Mouse (Mus musculus) hindbrain, embryonic 14.5 days (tissue): ENCODE measurements around the gene Lrch4. TPM values are rescaled to one million over a fixed set of nuclear protein-coding genes. Genes with fewer than 3 reads are reported as not detected.
"Not testable (repeated sequence)": the region's sequence is repeated elsewhere in the genome, so short reads cannot be mapped to it uniquely, and the experiment has no call there.

Experiments used
- ATAC-seq: fragments of 200-750 bp; cut with Nextera tagmentation; 2 replicates; pipeline ENCODE4 v1.8.0; 2017; ENCODE audit warnings: moderate number of reproducible peaks, mild to moderate bottlenecking, moderate TSS enrichment, moderate library complexity; ENCODE audit not compliant: low FRiP score
- DNase-seq: peaks from one replicate; pipeline ENCODE4 v3.0.0-alpha.2; 2015; ENCODE audit warnings: low spot score
- H3K27ac ChIP-seq: fragments of 300-500 bp; sonication (generic); 2 replicates; pipeline ENCODE4 v1.5.1; 2014; ENCODE audit warnings: mild to moderate bottlenecking, moderate library complexity
- H3K27me3 ChIP-seq: fragments of 300-500 bp; sonication (generic); 2 replicates; pipeline ENCODE4 v1.6.1; 2014; ENCODE audit warnings: mild to moderate bottlenecking, low read length, mixed read lengths; ENCODE audit not compliant: control insufficient read depth, insufficient read depth
- H3K36me3 ChIP-seq: fragments of 300-500 bp; sonication (generic); replicated peaks from 2 replicates; pipeline ENCODE4 v1.6.1; 2014; ENCODE audit not compliant: control insufficient read depth, insufficient read depth
- H3K4me1 ChIP-seq: fragments of 300-500 bp; sonication (generic); replicated peaks from 2 replicates; pipeline ENCODE4 v1.6.1; 2014; ENCODE audit warnings: antibody characterized with exemption, low read length, mixed read lengths; ENCODE audit not compliant: control insufficient read depth, insufficient read depth
- H3K4me2 ChIP-seq: fragments of 300-500 bp; sonication (generic); replicated peaks from 2 replicates; pipeline ENCODE4 v1.6.1; 2014; ENCODE audit warnings: mild to moderate bottlenecking, moderate library complexity
- H3K4me3 ChIP-seq: fragments of 300-500 bp; sonication (generic); replicated peaks from 2 replicates; pipeline ENCODE4 v1.5.1; 2014; ENCODE audit warnings: mild to moderate bottlenecking, low read length
- H3K9ac ChIP-seq: fragments of 300-500 bp; sonication (generic); 2 replicates; pipeline ENCODE4 v1.6.1; 2014
- H3K9me3 ChIP-seq: fragments of 300-500 bp; sonication (generic); 2 replicates; pipeline ENCODE4 v1.6.1; 2016; ENCODE audit warnings: low read length; ENCODE audit not compliant: control insufficient read depth
- WGBS: fragments of 180-500 bp; shearing (Covaris S2); extraction: QIAGEN DNeasy Blood & Tissue Kit; methylation state at CpG from one replicate; pipeline ENCODE4 v1.1.7; 2014; 5-methylcytosine and 5-hydroxymethylcytosine counted together
- polyA plus RNA-seq: library from polyadenylated mRNA; unstranded; fragments of >200 nt; fragmentation: Nextera tagmentation; extraction: Ambion mirVana; gene quantifications from 2 replicates; pipeline ENCODE4 v1.2.1, GENCODE M21; 2014

Gene Lrch4
- polyA plus RNA-seq, 1 experiment from 2014 or later: 23.4 TPM

DNA sequence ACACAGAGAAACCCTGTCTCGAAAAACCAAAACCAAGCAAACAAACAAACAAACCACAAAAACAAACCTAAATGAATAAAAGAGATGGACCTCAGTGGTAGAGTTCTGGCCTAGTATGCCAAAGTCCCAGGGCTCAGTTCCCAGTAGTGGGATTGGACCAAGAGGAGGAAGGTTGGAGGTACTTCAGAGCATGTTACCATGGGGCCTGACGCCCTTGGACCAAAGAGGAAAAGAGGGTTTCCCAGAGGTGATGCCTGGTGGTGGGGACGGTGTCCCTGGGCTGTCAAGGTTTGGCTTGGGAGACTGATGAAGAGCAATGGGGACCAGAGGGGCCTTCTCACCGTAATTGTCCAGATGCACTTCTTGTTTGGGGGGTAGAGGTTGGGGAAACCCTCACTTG is 18.9 kb upstream of the Lrch4 start:
- no peaks in the 10 kb centered on the region for H3K36me3 ChIP-seq
- no peak overlapping the region for H3K27ac ChIP-seq
- no peak for DNase-seq
- ATAC-seq: no peak
- H3K4me2 ChIP-seq: peak overlapping the region; percentile 12; the same call in 1 of the 2 replicates
- H3K9me3 ChIP-seq: no peaks in the 10 kb centered on the region
- H3K27me3 ChIP-seq: peaks cover 12% of the 10 kb centered on the region; the same call in 1 of the 2 replicates
- H3K4me1 ChIP-seq: 0 out of 2 replicates have a peak, but pooled peaks cover 7% of the 10 kb centered on the region
- no peak overlapping the region; the same call in 1 of the 2 replicates for H3K4me3 ChIP-seq
- no peak overlapping the region for H3K9ac ChIP-seq
- WGBS: 81% methylated on average over 4 of the region's 4 CpGs

DNA sequence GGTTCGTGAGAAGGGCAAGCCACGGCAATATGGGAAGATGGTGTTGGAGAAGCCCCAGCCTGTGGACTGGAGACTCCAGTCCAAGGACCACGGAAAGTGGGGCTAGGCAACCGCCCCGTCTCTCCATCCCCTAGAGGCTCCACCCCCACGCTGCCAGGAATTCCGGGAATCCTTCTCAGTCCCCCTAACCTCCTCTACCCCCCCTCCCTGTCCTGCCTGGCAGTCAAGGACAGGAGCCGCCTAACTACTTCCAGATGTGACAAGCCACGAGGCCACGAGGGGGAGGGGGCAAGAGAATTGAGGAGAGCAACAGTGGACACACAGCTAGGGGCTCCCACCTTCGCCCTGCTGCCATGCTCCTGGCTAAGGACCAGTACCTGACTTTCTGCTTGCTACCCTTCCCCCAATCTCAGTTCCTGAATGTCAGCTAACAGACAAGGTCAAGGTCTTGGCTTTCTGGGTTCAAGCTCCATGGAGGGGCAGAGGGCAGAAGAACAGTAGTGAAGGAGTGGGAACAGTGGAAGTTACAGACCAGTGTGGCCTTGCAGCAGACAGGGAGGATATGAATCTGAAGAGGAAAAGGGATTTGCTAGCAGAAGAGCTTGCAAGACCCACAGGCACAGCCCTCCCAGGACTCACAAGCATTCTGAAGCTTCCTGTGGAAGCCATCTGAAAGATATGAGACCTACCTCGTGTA is 18.2 kb upstream of the Lrch4 start:
- H3K4me3 ChIP-seq: no peak overlapping the region; the same call in 1 of the 2 replicates
- no peaks in the 10 kb centered on the region for H3K9me3 ChIP-seq
- peak overlapping the region; percentile 12; the same call in 1 of the 2 replicates for H3K4me2 ChIP-seq
- no peak for DNase-seq
- H3K27me3 ChIP-seq: peaks cover 12% of the 10 kb centered on the region; the same call in 1 of the 2 replicates
- 24% methylated on average over 10 of the region's 12 CpGs for WGBS
- peak overlapping the region; percentile 31; the same call in 1 of the 2 replicates for H3K9ac ChIP-seq
- 0 out of 2 replicates have a peak, but pooled peaks cover 7% of the 10 kb centered on the region for H3K4me1 ChIP-seq
- 0 out of 2 replicates have a peak overlapping the region, but pooled peaks have one; percentile 26 for H3K27ac ChIP-seq
- ATAC-seq: no peak
- no peaks in the 10 kb centered on the region for H3K36me3 ChIP-seq

DNA sequence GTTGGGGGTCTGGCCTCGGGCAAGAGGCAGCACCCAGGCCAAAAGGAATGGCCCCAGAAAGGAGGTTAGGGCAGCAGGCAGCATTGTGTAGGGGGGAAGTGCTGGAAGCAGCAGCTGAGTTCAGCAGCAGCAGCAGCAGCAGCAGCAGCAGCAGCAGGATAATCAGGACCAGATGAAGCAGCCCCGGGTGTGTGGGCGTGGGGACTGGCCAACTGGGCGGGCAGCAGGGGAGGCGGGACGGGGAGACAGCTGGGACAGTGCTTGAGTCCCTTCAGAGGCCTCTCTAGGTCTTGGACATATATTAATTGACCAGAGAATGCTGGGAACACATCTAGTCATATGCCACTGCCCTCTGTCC is 17.7 kb upstream of the Lrch4 start:
- Histone ChIP-seq H3K36me3 (no peaks in the 10 kb centered on the region), H3K9ac (peak overlapping the region; percentile 31; the same call in 1 of the 2 replicates), H3K4me1 (0 out of 2 replicates have a peak, but pooled peaks cover 7% of the 10 kb centered on the region), H3K27ac (0 out of 2 replicates have a peak overlapping the region, but pooled peaks have one; percentile 26), H3K27me3 (peaks cover 12% of the 10 kb centered on the region; the same call in 1 of the 2 replicates), H3K9me3 (no peaks in the 10 kb centered on the region), H3K4me3 (no peak overlapping the region), H3K4me2 (no peak overlapping the region; the same call in 1 of the 2 replicates)
- DNase-seq: no peak
- no peak for ATAC-seq
- WGBS: 32% methylated on average over 6 of the region's 6 CpGs

DNA sequence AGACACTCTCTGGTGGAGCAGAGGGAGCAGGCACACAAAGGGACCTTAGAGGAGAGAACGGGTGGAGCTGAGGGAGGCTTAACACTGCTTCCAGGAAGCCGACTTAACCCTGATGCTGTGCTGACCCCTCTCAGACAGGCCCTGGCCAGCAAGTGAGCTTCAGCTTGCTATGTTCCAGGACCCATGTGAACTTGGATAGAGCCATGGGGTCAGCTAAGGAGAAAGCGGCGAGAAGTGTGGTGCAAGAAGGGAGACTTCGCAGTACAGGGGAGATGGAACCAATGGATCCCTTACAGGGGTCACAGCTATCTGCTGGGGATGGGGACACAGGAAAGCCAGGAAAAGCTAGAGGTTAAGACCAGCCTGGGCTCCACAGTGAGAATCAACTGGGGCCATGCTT is 15.8 kb upstream of the Lrch4 start:
- Histone ChIP-seq H3K4me3 (no peak overlapping the region), H3K9ac (no peak overlapping the region), H3K36me3 (no peaks in the 10 kb centered on the region), H3K9me3 (no peaks in the 10 kb centered on the region), H3K27me3 (peaks cover 8% of the 10 kb centered on the region; the same call in 1 of the 2 replicates), H3K4me1 (0 out of 2 replicates have a peak, but pooled peaks cover 5% of the 10 kb centered on the region), H3K27ac (no peak overlapping the region), H3K4me2 (no peak overlapping the region)
- no peak for DNase-seq
- WGBS: 70% methylated on average over 5 of the region's 5 CpGs
- no peak for ATAC-seq

DNA sequence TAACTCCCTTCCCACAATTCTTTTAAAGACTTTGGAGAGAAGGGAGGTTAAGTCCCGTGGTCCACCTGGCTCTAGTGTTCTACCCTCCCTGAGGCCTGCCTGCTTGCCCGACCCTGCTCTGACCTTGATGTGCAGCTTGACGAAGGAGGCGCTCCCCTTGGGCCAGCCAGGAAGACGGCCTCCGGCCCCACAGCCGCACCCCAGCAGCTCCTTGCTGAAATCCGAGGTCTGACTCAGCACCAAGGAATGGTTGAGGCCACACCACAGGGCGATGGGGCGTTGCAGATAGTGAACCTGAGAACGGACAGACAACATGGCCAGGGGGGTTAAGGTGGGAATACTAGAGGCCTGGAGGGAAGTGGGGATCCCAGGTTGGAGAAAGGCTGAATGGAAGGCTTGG is 15.4 kb upstream of the Lrch4 start, which contains the start of gene Pcolce:
TSS of gene Pcolce (minus strand) at position 235 of the 400 bp plus-strand sequence.
- ATAC-seq (no peak), DNase-seq (no peak)
- Histone ChIP-seq H3K4me3 (no peak within 1 kb of the TSS), H3K4me2 (no peak within 1 kb of the TSS), H3K9me3 (no peaks in the 10 kb centered on the region), H3K4me1 (0 out of 2 replicates have a peak, but pooled peaks cover under 1% of the 10 kb centered on the region), H3K27me3 (0 out of 2 replicates have a peak, but pooled peaks cover 3% of the 10 kb centered on the region), H3K9ac (no peak within 1 kb of the TSS), H3K27ac (no peak within 1 kb of the TSS), H3K36me3 (no peaks in the 10 kb centered on the region)
- 64% methylated on average over 11 of the region's 11 CpGs for WGBS

DNA sequence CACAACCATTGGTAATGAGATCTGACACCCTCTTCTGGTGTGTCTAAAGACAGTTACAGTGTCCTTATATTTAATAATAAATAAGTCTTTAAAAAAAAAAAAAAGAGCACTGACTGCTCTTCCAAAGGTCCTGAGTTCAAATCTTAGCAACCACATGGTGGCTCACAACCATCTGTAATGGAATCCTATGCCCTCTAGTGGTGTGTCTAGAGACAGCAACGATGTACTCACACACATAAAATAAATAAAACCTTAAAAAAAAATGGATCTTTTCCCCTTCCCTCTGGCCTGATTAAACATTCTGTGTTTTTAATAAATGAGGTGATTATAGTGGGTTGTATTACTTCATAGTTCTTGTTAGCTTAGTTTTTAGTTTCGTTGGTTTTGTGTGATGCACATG is 14.0 kb upstream of the Lrch4 start:
- H3K4me3 ChIP-seq, DNase-seq, H3K36me3 ChIP-seq, H3K4me2 ChIP-seq, H3K9ac ChIP-seq, H3K27ac ChIP-seq, ATAC-seq, H3K27me3 ChIP-seq, H3K9me3 ChIP-seq, H3K4me1 ChIP-seq: not testable (repeated sequence)
- WGBS: 88% methylated on average over 2 of the region's 2 CpGs

DNA sequence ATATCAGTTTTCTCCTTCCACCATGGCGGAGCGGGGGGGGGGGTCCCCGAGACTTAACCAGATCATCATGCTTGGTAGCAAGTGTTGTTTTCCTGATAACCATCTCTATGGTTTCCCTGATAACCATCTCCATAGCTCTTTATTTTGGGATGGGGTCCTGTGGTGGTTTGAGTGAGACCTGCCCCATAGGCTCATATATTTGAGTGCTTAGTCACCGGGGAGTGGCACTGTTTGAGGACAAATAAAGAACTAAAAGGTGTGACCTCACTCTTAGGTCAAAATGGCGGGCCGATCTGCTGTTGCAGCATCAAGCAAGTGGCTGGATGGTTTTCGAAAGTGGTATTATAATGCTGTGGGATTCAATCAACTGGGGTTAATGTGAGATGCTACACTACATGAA is 13.6 kb upstream of the Lrch4 start:
- Histone ChIP-seq H3K4me2 (no peak overlapping the region), H3K4me1 (no peaks in the 10 kb centered on the region), H3K9ac (no peak overlapping the region), H3K27ac (no peak overlapping the region), H3K36me3 (no peaks in the 10 kb centered on the region), H3K27me3 (no peaks in the 10 kb centered on the region), H3K9me3 (no peaks in the 10 kb centered on the region), H3K4me3 (no peak overlapping the region)
- 91% methylated on average over 7 of the region's 7 CpGs for WGBS
- DNase-seq (no peak), ATAC-seq (no peak)

DNA sequence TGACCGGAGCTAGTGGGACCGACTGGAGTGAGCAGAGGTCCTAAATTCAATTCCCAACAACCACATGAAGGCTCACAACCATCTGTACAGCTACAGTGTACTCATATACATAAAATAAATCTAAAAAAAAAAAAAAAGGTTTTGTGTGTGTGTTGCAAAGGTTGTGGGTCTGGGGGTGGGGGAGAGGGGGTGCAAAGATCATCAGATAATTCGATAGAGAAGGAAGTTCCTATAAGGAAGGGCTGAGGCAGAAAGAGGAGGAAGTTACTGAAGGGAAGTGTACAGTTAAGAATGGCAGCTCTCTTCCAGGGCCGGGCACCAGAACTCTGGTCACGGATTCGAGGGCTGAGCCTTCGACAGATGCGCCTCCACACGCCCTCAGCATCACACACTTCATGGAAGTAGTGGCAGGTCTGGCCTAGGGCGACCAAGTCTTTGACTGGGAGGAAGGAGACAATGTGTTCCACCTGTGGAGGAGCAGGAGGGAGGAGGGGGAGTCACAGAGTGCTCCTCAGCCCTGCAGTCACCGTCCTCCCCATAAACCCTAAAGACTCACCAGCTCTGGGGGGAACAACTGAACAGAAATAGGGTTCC is 4.9 kb upstream of the Lrch4 start:
- Histone ChIP-seq H3K4me2 (no peak overlapping the region), H3K9ac (no peak overlapping the region), H3K27ac (no peak overlapping the region), H3K4me1 (peaks cover 7% of the 10 kb centered on the region; the same call in 1 of the 2 replicates), H3K27me3 (no peaks in the 10 kb centered on the region), H3K4me3 (no peak overlapping the region), H3K36me3 (no peaks in the 10 kb centered on the region), H3K9me3 (no peaks in the 10 kb centered on the region)
- ATAC-seq (no peak), DNase-seq (no peak)
- 86% methylated on average over 11 of the region's 11 CpGs for WGBS

DNA sequence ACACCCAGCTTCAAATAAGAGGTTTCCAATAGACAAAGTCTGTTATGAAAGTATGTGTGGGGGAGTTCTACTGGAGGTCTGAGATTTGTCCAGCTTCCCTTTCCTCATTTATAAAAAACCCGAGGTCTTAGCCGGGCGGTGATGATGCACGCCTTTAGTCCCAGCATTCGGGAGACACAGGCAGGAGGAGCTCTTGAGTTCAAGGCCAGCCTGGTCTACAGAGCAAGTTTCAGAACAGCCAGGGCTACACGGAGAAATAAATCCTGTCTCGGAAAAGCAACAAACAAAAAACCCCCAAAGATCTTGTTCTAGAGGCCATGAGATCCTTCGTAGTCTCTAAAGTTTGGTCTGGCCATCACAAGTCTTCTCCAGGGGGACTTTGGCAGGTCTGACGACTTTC is 930 bp upstream of the Lrch4 start:
- Histone ChIP-seq H3K9ac (peak overlapping the region; percentile 78), H3K27ac (peak overlapping the region; percentile 92), H3K4me1 (peaks cover 37% of the 10 kb centered on the region), H3K9me3 (no peaks in the 10 kb centered on the region), H3K27me3 (no peaks in the 10 kb centered on the region), H3K4me2 (peak overlapping the region; percentile 63), H3K36me3 (no peaks in the 10 kb centered on the region), H3K4me3 (peak overlapping the region; percentile 80)
- no peak for DNase-seq
- ATAC-seq: no peak
- WGBS: 2% methylated on average over 9 of the region's 9 CpGs
